ENCODE assay signal across 9 mouse cellular contexts in the genomic region with DNA sequence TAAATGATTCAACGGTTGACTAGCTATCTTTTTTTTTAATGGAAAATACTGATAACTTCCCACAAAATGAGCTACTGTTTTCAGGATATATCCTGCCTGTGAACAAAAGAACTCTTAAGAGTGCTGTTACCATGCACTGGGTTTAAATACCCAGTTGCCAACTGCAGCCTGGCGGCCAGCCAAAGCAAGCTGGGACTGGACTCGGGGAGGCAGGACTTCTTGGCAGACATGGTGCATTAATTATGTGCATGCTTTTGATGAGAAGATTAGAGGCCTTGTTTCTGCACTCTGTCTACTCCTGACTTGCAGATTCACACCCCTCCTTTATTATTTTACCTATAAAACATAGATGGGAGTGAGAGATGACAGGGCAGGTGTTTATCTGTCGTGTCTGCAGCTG. TPM values are rescaled to one million over a fixed set of nuclear protein-coding genes. Genes with fewer than 3 reads are reported as not detected.
DNase-seq lines count a peak whose midpoint lies in the region; ATAC-seq and TF ChIP-seq lines count a peak whose summit lies in the region.
"Had no signal": no experiment of that assay in that cellular context is flagged by ENCODE, and none has a peak within 500 bp of the region (broad histone marks: within the 10 kb centered on the region; RNA-seq: fewer than 3 reads in every experiment).

No protein-coding gene starts in this region.

- H3K36me3 ChIP-seq in intestine, embryonic 15.5 days, result no peaks in the 10 kb centered on the region

- no peak for TF ChIP-seq CTCF in Patski (IDR thresholded peaks at IDR 0.05)

- DNase-seq in Patski (ENCODE audit: low read depth, low spot score), result no peak
- peak; percentile 75 for DNase-seq in brain, embryonic 18.5 days (ENCODE audit: low read depth, low spot score)
- DNase-seq in gastrocnemius, postnatal 10 days, result peak; percentile 78
- DNase-seq in kidney, adult 8-10 months, result peak; percentile 89 to 92
- peak; percentile 95 for DNase-seq in left cerebral cortex, postnatal 4 days
- peak; percentile 73 for DNase-seq in ovary, adult 18-20 months (ENCODE audit: low spot score)

- no peaks in the 10 kb centered on the region for H3K4me1 ChIP-seq in intestine, embryonic 15.5 days (replicated peaks)

- H3K27me3 ChIP-seq in Patski, result no peaks in the 10 kb centered on the region
- H3K27me3 ChIP-seq in intestine, embryonic 15.5 days (replicated peaks), result no peaks in the 10 kb centered on the region

- H3K9ac ChIP-seq in intestine, embryonic 15.5 days, result no peak overlapping the region

- CTCF ChIA-PET in Patski (lab: Charles Lee), result no interaction called here

- POLR2A ChIA-PET in Patski (lab: Charles Lee), result interaction anchor here (0.6 kb wide), 1 partner anchor 17 kb away, joined by 3 read pairs; no protein-coding TSS in a partner anchor

- 49% methylated on average over 4 of the region's 4 CpGs for WGBS in intestine, embryonic 15.5 days

- no peak overlapping the region for H3K4me3 ChIP-seq in intestine, embryonic 15.5 days (replicated peaks)

- in situ Hi-C loops in Patski (cut with MboI; ENCODE audit: low pct_unique_long_range_greater_than_20kb), result no loop called here

- peak; percentile 14 for ATAC-seq in Patski
- no peak for ATAC-seq in erythroid progenitor cell, adult 5-6 weeks (replicated peaks; ENCODE audit: low FRiP score, poor library complexity, severe bottlenecking)
- ATAC-seq in intestine, embryonic 15.5 days, result no peak

- no peak overlapping the region for H3K4me2 ChIP-seq in intestine, embryonic 15.5 days (replicated peaks)

- no peaks in the 10 kb centered on the region for H3K9me3 ChIP-seq in intestine, embryonic 15.5 days

- H3K27ac ChIP-seq in intestine, embryonic 15.5 days, result no peak overlapping the region
- H3K27ac ChIP-seq: macrophage had no signal

- intact Hi-C loops in left cerebral cortex, postnatal 4 days (cut with DNase I), result no loop called here

RNA-seq across cellular contexts. Expression of gene Gpcpd1, which starts 5.3 kb away (rescaled TPM):
- 12.6 TPM for polyA plus RNA-seq in Patski (2021)
- total RNA-seq in gastrocnemius, postnatal 10 days (2021), result 10 to 100 TPM; 72.0 to 72.4 TPM
- 10 to 100 TPM; 75.4 to 80.9 TPM for total RNA-seq in left cerebral cortex, postnatal 4 days (2021)
- total RNA-seq in erythroid progenitor cell, adult 5-6 weeks (2015; ENCODE audit: low replicate concordance), result 249 and 306 TPM in 2 replicates
- total RNA-seq in erythroid progenitor cell, adult 5-6 weeks (2017; ENCODE audit: low replicate concordance), result 276 and 286 TPM in 2 replicates
- 22.3 and 28.8 TPM in 2 replicates for polyA plus RNA-seq in intestine, embryonic 15.5 days (2015; fragmentation: Nextera tagmentation; extraction: Ambion mirVana)
